Mouse (Mus musculus) MEL (cell line): ENCODE data around the gene Mtrf1l.

Experiments
- CHD1 ChIP-seq: IDR thresholded peaks from 2 replicates; pipeline ENCODE4 v1.6.1; 2012; ENCODE audit warnings: low read depth, mild to moderate bottlenecking, inconsistent platforms, low read length, improper control_type of control experiment
- CTCF ChIP-seq, 3 experiments: IDR thresholded peaks in 2 of 3; conservative IDR thresholded peaks in 1 of 3; 2 replicates each; pipeline ENCODE4 v1.5.1; 2011 to 2012; ENCODE audit warnings: low read length in 3 of 3, low read depth in 2 of 3, mild to moderate bottlenecking in 2 of 3, improper control_type of control experiment in 1 of 3, inconsistent platforms in 1 of 3, mixed read lengths in 1 of 3, moderate library complexity in 1 of 3; ENCODE audit not compliant: control insufficient read depth in 1 of 3, insufficient read depth in 1 of 3, poor library complexity in 1 of 3, severe bottlenecking in 1 of 3
- ELF1 ChIP-seq: IDR thresholded peaks from 2 replicates; pipeline ENCODE4 v1.6.1; 2014; ENCODE audit warnings: low read depth, mild to moderate bottlenecking, inconsistent platforms, low read length, improper control_type of control experiment, moderate library complexity
- MAZ ChIP-seq: IDR thresholded peaks from 2 replicates; pipeline ENCODE4 v1.6.1; 2012; ENCODE audit warnings: low read depth, mild to moderate bottlenecking, inconsistent platforms, low read length, improper control_type of control experiment
- MYC ChIP-seq: IDR thresholded peaks from 2 replicates; pipeline ENCODE4 v1.6.1; 2011; ENCODE audit warnings: low read depth, mild to moderate bottlenecking, low read length, improper control_type of control experiment, moderate library complexity
- POLR2A ChIP-seq, 2 experiments: IDR thresholded peaks; 2 replicates each; pipeline ENCODE4 v1.6.1; 2011 to 2012; ENCODE audit warnings: low read length in 2 of 2, mild to moderate bottlenecking in 2 of 2, control low read depth in 1 of 2, improper control_type of control experiment in 1 of 2, low read depth in 1 of 2, moderate library complexity in 1 of 2; ENCODE audit not compliant: control insufficient read depth in 1 of 2, insufficient read depth in 1 of 2, poor library complexity in 1 of 2
- RAD21 ChIP-seq: IDR thresholded peaks from 2 replicates; pipeline ENCODE4 v1.6.1; 2011; ENCODE audit warnings: mild to moderate bottlenecking, low read depth, low read length, improper control_type of control experiment

GRCm38 (mm10) chr10:5824779-5825178 is 1.1 kb upstream of the Mtrf1l start:
- TF ChIP-seq POLR2A (IDR thresholded peaks at IDR 0.05; ENCODE audit: control insufficient read depth in 1 of 2, insufficient read depth in 1 of 2, low read depth in 1 of 2, low read length in 2 of 2, poor library complexity in 1 of 2) (no peak), ELF1 (no peak), CTCF (IDR thresholded peaks at IDR 0.05 in 2 of 3, conservative IDR thresholded peaks at IDR 0.05 in 1 of 3; ENCODE audit: control insufficient read depth in 1 of 3, insufficient read depth in 1 of 3, low read depth in 2 of 3, low read length in 3 of 3, poor library complexity in 1 of 3, severe bottlenecking in 1 of 3) (peak; percentile 3 to 67 (median 57); a peak in 4 of 6 replicates), RAD21 (peak; percentile 41), CHD1 (no peak), MAZ (no peak), MYC (no peak)
